Mouse (Mus musculus) ZHBTc4 (cell line): ENCODE data around the gene Vmn2r55.
"Not testable (repeated sequence)": the region's sequence is repeated elsewhere in the genome, so short reads cannot be mapped to it uniquely, and the experiment has no call there.

ENCODE experiments used
- DNase-seq: peaks from one replicate; pipeline ENCODE4 v3.0.0-alpha.2; 2011; ENCODE audit warnings: low read depth, low spot score

Vmn2r55 gene

GRCm38 (mm10) chr7:12684903-12685302 lies at the start of gene Vmn2r55:
Gene Vmn2r55, minus strand, starts transcription at chr7:12685003.
- DNase-seq: not testable (repeated sequence)

- DNase-seq: not testable (repeated sequence)
These were observed 44.6 kb downstream of the Vmn2r55 start, which contains the start of gene Vmn2r54 for GRCm38 (mm10) chr7:12640219-12640618. Gene Vmn2r54, minus strand, starts transcription at chr7:12640319.

GRCm38 (mm10) chr7:12608688-12609087 lies 76.1 kb downstream of the Vmn2r55 start, which contains the start of gene Vmn2r53:
Gene Vmn2r53, minus strand, starts transcription at chr7:12608788.
- no peak for DNase-seq
